Mouse (Mus musculus) small intestine, adult 2 months (tissue): ENCODE measurements around the gene Mtf2.

Source experiments
- CTCF ChIP-seq: fragments of 200-500 bp; IDR thresholded peaks from 2 replicates; pipeline ENCODE4 v1.5.1; 2012; ENCODE audit warnings: low read depth, mild to moderate bottlenecking, control low read depth, inconsistent platforms, low read length, moderate library complexity, mixed read lengths; ENCODE audit not compliant: insufficient replicate concordance, insufficient read length; ENCODE audit errors: extremely low read depth
- POLR2A ChIP-seq: fragments of 200-500 bp; IDR thresholded peaks from 2 replicates; pipeline ENCODE4 v1.6.1; 2012; ENCODE audit warnings: low read depth, mild to moderate bottlenecking, control low read depth, inconsistent platforms, low read length, moderate library complexity

GRCm38 (mm10) chr5:108072301-108072700, 6.8 kb downstream of the Mtf2 start:
- TF ChIP-seq POLR2A: no peak
- TF ChIP-seq CTCF: no peak
